Comparison of ENCODE assay signal across 11 mouse cellular contexts in genomic region chr8:3179930-3180329, GRCm38 (mm10).
DNase-seq lines count a peak whose midpoint lies in the region; ATAC-seq lines count a peak whose summit lies in the region.
"Had no signal": no experiment of that assay in that cellular context is flagged by ENCODE, and none has a peak within 500 bp of the region (broad histone marks: within the 10 kb centered on the region; RNA-seq: fewer than 3 reads in every experiment).

No protein-coding gene starts in this region.

- H3K36me3 ChIP-seq in midbrain, embryonic 13.5 days = peaks cover 42% of the 10 kb centered on the region
- peaks cover 13% of the 10 kb centered on the region for H3K36me3 ChIP-seq in midbrain, embryonic 11.5 days (ENCODE audit: control insufficient read depth, insufficient read depth, low read length)
- H3K36me3 ChIP-seq in splenic B cell, adult 2 months (ENCODE audit: control insufficient read depth, insufficient read depth, low read length, poor library complexity, severe bottlenecking) = peaks cover 1% of the 10 kb centered on the region; the same call in 1 of the 2 replicates

- DNase-seq in heart, adult 8-10 months (ENCODE audit: low spot score) = peak; percentile 21
- no peak for DNase-seq in heart, adult 18-20 months
- no peak for DNase-seq in midbrain, embryonic 11.5 days (ENCODE audit: low spot score, missing footprints)
- peak; percentile 43 for DNase-seq in embryo, embryonic 10.5 days (ENCODE audit: low spot score)
- DNase-seq in splenic B cell, adult 2 months (ENCODE audit: low read depth, low spot score) = peak; percentile 67
- DNase-seq in natural killer cell, adult 2 months (ENCODE audit: low spot score in 2 of 2) = no peak
- DNase-seq in kidney, postnatal 4 days = no peak
- DNase-seq: cerebellum, adult 11 months had no signal

- no peak for ATAC-seq in midbrain, embryonic 13.5 days
- no peak for ATAC-seq in midbrain, embryonic 11.5 days (ENCODE audit: low FRiP score)

- H3K27me3 ChIP-seq in midbrain, embryonic 13.5 days = no peaks in the 10 kb centered on the region
- no peaks in the 10 kb centered on the region for H3K27me3 ChIP-seq in midbrain, embryonic 11.5 days (ENCODE audit: control insufficient read depth, insufficient read depth, low read length)
- no peaks in the 10 kb centered on the region for H3K27me3 ChIP-seq in splenic B cell, adult 2 months (ENCODE audit: control insufficient read depth, insufficient read depth, low read length, poor library complexity, severe bottlenecking)
- H3K27me3 ChIP-seq: heart, embryonic 15.5 days had no signal

- H3K9me3 ChIP-seq in midbrain, embryonic 13.5 days = 0 out of 2 replicates have a peak, but pooled peaks cover 5% of the 10 kb centered on the region
- no peaks in the 10 kb centered on the region; the same call in 1 of the 2 replicates for H3K9me3 ChIP-seq in midbrain, embryonic 11.5 days (ENCODE audit: control insufficient read depth, low read length)
- H3K9me3 ChIP-seq: heart, embryonic 15.5 days had no signal

- H3K4me2 ChIP-seq in midbrain, embryonic 13.5 days (replicated peaks) = no peak overlapping the region
- no peak overlapping the region for H3K4me2 ChIP-seq in midbrain, embryonic 11.5 days
- H3K4me2 ChIP-seq: heart, embryonic 15.5 days had no signal

- 0 out of 2 replicates have a peak overlapping the region, but pooled peaks have one; percentile 36 for H3K9ac ChIP-seq in midbrain, embryonic 13.5 days (replicated peaks)
- no peak overlapping the region for H3K9ac ChIP-seq in midbrain, embryonic 11.5 days (ENCODE audit: low read length)
- H3K9ac ChIP-seq: heart, embryonic 15.5 days had no signal

- WGBS in midbrain, embryonic 13.5 days = 77% methylated on average over 1 of the region's 1 CpGs
- 80% methylated on average over 1 of the region's 1 CpGs for WGBS in midbrain, embryonic 11.5 days

- H3K4me1 ChIP-seq in midbrain, embryonic 13.5 days (replicated peaks) = no peaks in the 10 kb centered on the region
- no peaks in the 10 kb centered on the region for H3K4me1 ChIP-seq in midbrain, embryonic 11.5 days (ENCODE audit: control insufficient read depth, insufficient read depth, low read length)
- H3K4me1 ChIP-seq: heart, embryonic 15.5 days had no signal

- no peak overlapping the region for H3K4me3 ChIP-seq in midbrain, embryonic 13.5 days (replicated peaks)
- no peak overlapping the region for H3K4me3 ChIP-seq in midbrain, embryonic 11.5 days (ENCODE audit: low read depth, low read length)
- H3K4me3 ChIP-seq: heart, embryonic 15.5 days had no signal

- no peak overlapping the region for H3K27ac ChIP-seq in midbrain, embryonic 13.5 days
- H3K27ac ChIP-seq in midbrain, embryonic 11.5 days (ENCODE audit: low read depth, low read length) = no peak overlapping the region
- H3K27ac ChIP-seq: heart, embryonic 15.5 days; macrophage had no signal

Comparison
In these comparisons a context has a peak if more than half of its experiments do, and no peak if none do; other contexts are left out.
1. DNase-seq: peak in heart, adult 8-10 months (single experiment), embryo, embryonic 10.5 days (single experiment) and splenic B cell, adult 2 months (single experiment); none in heart, adult 18-20 months (0 of 2), midbrain, embryonic 11.5 days (single experiment), natural killer cell, adult 2 months (0 of 2) and kidney, postnatal 4 days (0 of 2).